Comparison of ENCODE assay signal across 8 mouse cellular contexts in the genomic region with DNA sequence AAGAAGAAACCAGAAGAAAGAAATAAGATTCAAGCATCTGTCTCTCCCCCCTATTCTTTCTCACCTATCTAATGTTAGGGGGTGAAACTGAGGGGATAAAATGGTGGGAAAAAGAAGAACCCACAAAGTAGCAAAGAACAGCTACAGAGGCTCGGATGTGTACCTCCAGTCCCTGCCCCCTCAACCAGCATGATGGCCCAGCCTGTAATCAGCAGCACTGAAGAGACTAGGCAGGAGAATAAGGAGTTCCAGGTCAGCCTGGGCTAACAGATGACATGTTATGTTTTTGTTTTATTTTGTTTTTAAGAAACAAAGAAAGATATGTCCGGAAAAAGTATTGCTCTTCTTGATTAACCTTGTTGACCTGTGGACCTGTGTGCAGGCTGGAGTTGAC. TPM values are rescaled to one million over a fixed set of nuclear protein-coding genes. Genes with fewer than 3 reads are reported as not detected.
DNase-seq lines count a peak whose midpoint lies in the region; ATAC-seq lines count a peak whose summit lies in the region.

No protein-coding gene starts in this region.

- peak overlapping the region; percentile 62 for H3K4me3 ChIP-seq in lung, embryonic 15.5 days
- peak overlapping the region; percentile 70 for H3K4me3 ChIP-seq in forebrain, embryonic 16.5 days (replicated peaks; ENCODE audit: low read length)
- peak overlapping the region; percentile 67 for H3K4me3 ChIP-seq in liver, embryonic 13.5 days (replicated peaks)
- H3K4me3 ChIP-seq in stomach, embryonic 14.5 days (ENCODE audit: low read depth, low read length), result peak overlapping the region; percentile 53

- H3K9ac ChIP-seq in lung, embryonic 15.5 days, result no peak overlapping the region
- H3K9ac ChIP-seq in forebrain, embryonic 16.5 days (replicated peaks; ENCODE audit: low read depth, low read length), result no peak overlapping the region
- peak overlapping the region; percentile 71; the same call in 1 of the 2 replicates for H3K9ac ChIP-seq in liver, embryonic 13.5 days
- H3K9ac ChIP-seq in stomach, embryonic 14.5 days (replicated peaks; ENCODE audit: low read depth, low read length), result no peak overlapping the region

- peak; percentile 37; the same call in 1 of the 2 replicates for ATAC-seq in lung, embryonic 15.5 days (ENCODE audit: borderline replicate concordance, extremely low read depth, low FRiP score, low TSS enrichment)
- peak; percentile 58 for ATAC-seq in forebrain, embryonic 16.5 days
- peak; percentile 62 for ATAC-seq in liver, embryonic 13.5 days (ENCODE audit: low read depth)
- ATAC-seq in stomach, embryonic 14.5 days (ENCODE audit: insufficient number of reproducible peaks, insufficient read depth, low FRiP score, low read depth), result no peak

- no peaks in the 10 kb centered on the region for H3K27me3 ChIP-seq in lung, embryonic 15.5 days
- H3K27me3 ChIP-seq in forebrain, embryonic 16.5 days (replicated peaks; ENCODE audit: control insufficient read depth, insufficient read depth, low read length), result no peaks in the 10 kb centered on the region
- no peaks in the 10 kb centered on the region for H3K27me3 ChIP-seq in liver, embryonic 13.5 days
- no peaks in the 10 kb centered on the region for H3K27me3 ChIP-seq in stomach, embryonic 14.5 days (ENCODE audit: control insufficient read depth, insufficient read depth, low read length)

- no peak overlapping the region; the same call in 1 of the 2 replicates for H3K4me2 ChIP-seq in lung, embryonic 15.5 days
- no peak overlapping the region for H3K4me2 ChIP-seq in forebrain, embryonic 16.5 days (ENCODE audit: low read length)
- peak overlapping the region; percentile 75 for H3K4me2 ChIP-seq in liver, embryonic 13.5 days
- H3K4me2 ChIP-seq in stomach, embryonic 14.5 days (replicated peaks; ENCODE audit: low read depth, low read length), result no peak overlapping the region

- H3K9me3 ChIP-seq in lung, embryonic 15.5 days, result no peaks in the 10 kb centered on the region
- H3K9me3 ChIP-seq in forebrain, embryonic 16.5 days (ENCODE audit: control insufficient read depth, low read length), result no peaks in the 10 kb centered on the region
- no peaks in the 10 kb centered on the region for H3K9me3 ChIP-seq in liver, embryonic 13.5 days (replicated peaks)
- H3K9me3 ChIP-seq in stomach, embryonic 14.5 days (ENCODE audit: control insufficient read depth, low read depth, low read length), result no peaks in the 10 kb centered on the region

- no peak for DNase-seq in lung, adult 18-20 months
- DNase-seq in liver, embryonic 13.5 days, result no peak
- no peak for DNase-seq in adrenal gland, postnatal 25 days
- DNase-seq in gastrocnemius, postnatal 4 days (ENCODE audit: low spot score in 2 of 2), result no peak
- DNase-seq in frontal cortex, postnatal 14 days (ENCODE audit: low spot score in 2 of 2), result no peak

- no peak overlapping the region for H3K27ac ChIP-seq in lung, embryonic 15.5 days
- H3K27ac ChIP-seq in forebrain, embryonic 16.5 days (ENCODE audit: low read length), result no peak overlapping the region
- H3K27ac ChIP-seq in liver, embryonic 13.5 days, result no peak overlapping the region
- no peak overlapping the region for H3K27ac ChIP-seq in stomach, embryonic 14.5 days (ENCODE audit: low read length)

- H3K4me1 ChIP-seq in lung, embryonic 15.5 days, result peaks cover 4% of the 10 kb centered on the region; the same call in 1 of the 2 replicates
- H3K4me1 ChIP-seq in forebrain, embryonic 16.5 days (replicated peaks; ENCODE audit: control insufficient read depth, insufficient read depth, low read length), result peaks cover 8% of the 10 kb centered on the region
- H3K4me1 ChIP-seq in liver, embryonic 13.5 days (replicated peaks), result peaks cover 7% of the 10 kb centered on the region; the same call in 1 of the 2 replicates
- 0 out of 2 replicates have a peak, but pooled peaks cover 4% of the 10 kb centered on the region for H3K4me1 ChIP-seq in stomach, embryonic 14.5 days (ENCODE audit: control insufficient read depth, insufficient read depth, low read length)

- WGBS in lung, embryonic 15.5 days, result 3% methylated on average over 2 of the region's 2 CpGs
- 10% methylated on average over 2 of the region's 2 CpGs for WGBS in forebrain, embryonic 16.5 days
- 6% methylated on average over 2 of the region's 2 CpGs for WGBS in liver, embryonic 13.5 days (ENCODE audit: insufficient replicate concordance)
- WGBS in stomach, embryonic 14.5 days, result 4% methylated on average over 2 of the region's 2 CpGs

- no peaks in the 10 kb centered on the region for H3K36me3 ChIP-seq in lung, embryonic 15.5 days
- no peaks in the 10 kb centered on the region for H3K36me3 ChIP-seq in forebrain, embryonic 16.5 days (ENCODE audit: control insufficient read depth, insufficient read depth)
- no peaks in the 10 kb centered on the region for H3K36me3 ChIP-seq in liver, embryonic 13.5 days
- no peaks in the 10 kb centered on the region; the same call in 1 of the 2 replicates for H3K36me3 ChIP-seq in stomach, embryonic 14.5 days (ENCODE audit: control insufficient read depth, insufficient read depth, low read length)

RNA-seq across cellular contexts. Expression of a gene that starts 33.6 kb away (rescaled TPM):
- 9.4 and 11.7 TPM in 2 replicates for polyA plus RNA-seq in lung, embryonic 15.5 days (2015; fragmentation: Nextera tagmentation; extraction: Ambion mirVana)
- 226 and 248 TPM in 2 replicates for polyA plus RNA-seq in forebrain, embryonic 16.5 days (2015; fragmentation: Nextera tagmentation; extraction: Ambion mirVana)
- polyA plus RNA-seq in liver, embryonic 13.5 days (2015; fragmentation: Nextera tagmentation; extraction: Ambion mirVana), result 1.5 and 1.6 TPM in 2 replicates
- polyA plus RNA-seq in stomach, embryonic 14.5 days (2014; fragmentation: Nextera tagmentation; extraction: Ambion mirVana), result 25.7 and 27.5 TPM in 2 replicates
- total RNA-seq in adrenal gland, postnatal 25 days (2021), result 51.6 and 58.2 TPM in 2 replicates
- total RNA-seq in gastrocnemius, postnatal 4 days (2021), result 10 to 100 TPM; 29.7 to 33.3 TPM

RNA-seq across cellular contexts. Expression of a gene that starts 50.8 kb away (rescaled TPM):
- 6.0 and 7.3 TPM in 2 replicates for polyA plus RNA-seq in lung, embryonic 15.5 days (2015; fragmentation: Nextera tagmentation; extraction: Ambion mirVana)
- 18.6 and 21.6 TPM in 2 replicates for polyA plus RNA-seq in forebrain, embryonic 16.5 days (2015; fragmentation: Nextera tagmentation; extraction: Ambion mirVana)
- polyA plus RNA-seq in liver, embryonic 13.5 days (2015; fragmentation: Nextera tagmentation; extraction: Ambion mirVana), result 0.81 and 1.5 TPM in 2 replicates
- 4.6 and 7.7 TPM in 2 replicates for polyA plus RNA-seq in stomach, embryonic 14.5 days (2014; fragmentation: Nextera tagmentation; extraction: Ambion mirVana)
- total RNA-seq in adrenal gland, postnatal 25 days (2021), result 43.3 and 59.5 TPM in 2 replicates
- 10 to 100 TPM; 15.8 to 20.1 TPM for total RNA-seq in gastrocnemius, postnatal 4 days (2021)

RNA-seq across cellular contexts. Expression of a gene that starts 55.8 kb away (rescaled TPM):
- 0.29 and 0.44 TPM in 2 replicates for polyA plus RNA-seq in lung, embryonic 15.5 days (2015; fragmentation: Nextera tagmentation; extraction: Ambion mirVana)
- polyA plus RNA-seq in forebrain, embryonic 16.5 days (2015; fragmentation: Nextera tagmentation; extraction: Ambion mirVana), result 0.16 and 0.19 TPM in 2 replicates
- 0.08 TPM in 1 of 2 replicates, not detected in the other for polyA plus RNA-seq in liver, embryonic 13.5 days (2015; fragmentation: Nextera tagmentation; extraction: Ambion mirVana)
- 0.20 and 0.41 TPM in 2 replicates for polyA plus RNA-seq in stomach, embryonic 14.5 days (2014; fragmentation: Nextera tagmentation; extraction: Ambion mirVana)
- total RNA-seq in adrenal gland, postnatal 25 days (2021), result 3.5 and 5.1 TPM in 2 replicates
- under 1 TPM; 0.34 to 0.44 TPM for total RNA-seq in gastrocnemius, postnatal 4 days (2021)

RNA-seq across cellular contexts. Expression of a gene that starts 58.2 kb away (rescaled TPM):
- 18.9 and 22.0 TPM in 2 replicates for polyA plus RNA-seq in lung, embryonic 15.5 days (2015; fragmentation: Nextera tagmentation; extraction: Ambion mirVana)
- polyA plus RNA-seq in forebrain, embryonic 16.5 days (2015; fragmentation: Nextera tagmentation; extraction: Ambion mirVana), result 28.7 and 29.8 TPM in 2 replicates
- 1.8 and 1.9 TPM in 2 replicates for polyA plus RNA-seq in liver, embryonic 13.5 days (2015; fragmentation: Nextera tagmentation; extraction: Ambion mirVana)
- 27.1 and 30.8 TPM in 2 replicates for polyA plus RNA-seq in stomach, embryonic 14.5 days (2014; fragmentation: Nextera tagmentation; extraction: Ambion mirVana)
- total RNA-seq in adrenal gland, postnatal 25 days (2021), result 51.0 and 72.4 TPM in 2 replicates
- total RNA-seq in gastrocnemius, postnatal 4 days (2021), result 10 to 100 TPM; 14.3 to 19.7 TPM
